Mouse (Mus musculus) thymus, adult 2 months (tissue): ENCODE data around the gene Rock2. TPM values are rescaled to one million over a fixed set of nuclear protein-coding genes. Genes with fewer than 3 reads are reported as not detected.

Experiments used
- DNase-seq: peaks from one replicate; pipeline ENCODE4 v3.0.0; 2021
- H3K27ac ChIP-seq: fragments of 200-500 bp; 2 replicates; pipeline ENCODE4 v1.5.1; 2012; ENCODE audit warnings: low read length, control low read depth; ENCODE audit not compliant: control insufficient read depth, insufficient read depth
- H3K27me3 ChIP-seq: fragments of 200-500 bp; 2 replicates; pipeline ENCODE4 v1.6.1; 2012; ENCODE audit warnings: mild to moderate bottlenecking, low read length, moderate library complexity, mixed read lengths; ENCODE audit not compliant: control insufficient read depth, insufficient read depth
- H3K36me3 ChIP-seq: fragments of 200-500 bp; 2 replicates; pipeline ENCODE4 v1.6.1; 2012; ENCODE audit warnings: mild to moderate bottlenecking, low read length, moderate library complexity; ENCODE audit not compliant: control insufficient read depth, insufficient read depth
- H3K4me1 ChIP-seq: fragments of 200-500 bp; replicated peaks from 2 replicates; pipeline ENCODE4 v1.6.1; 2012; ENCODE audit warnings: low read length; ENCODE audit not compliant: control insufficient read depth, insufficient read depth
- H3K4me3 ChIP-seq: fragments of 200-500 bp; 2 replicates; pipeline ENCODE4 v1.5.1; 2012; ENCODE audit warnings: mild to moderate bottlenecking, low read length, control low read depth, moderate library complexity; ENCODE audit not compliant: control insufficient read depth, insufficient read depth
- CTCF ChIP-seq: fragments of 200-500 bp; IDR thresholded peaks from 2 replicates; pipeline ENCODE4 v1.5.1; 2012; ENCODE audit warnings: mild to moderate bottlenecking, control low read depth, low read length, moderate library complexity, borderline replicate concordance; ENCODE audit not compliant: control insufficient read depth, poor library complexity, insufficient read depth; ENCODE audit errors: extremely low read depth
- POLR2A ChIP-seq: fragments of 200-500 bp; IDR thresholded peaks from 2 replicates; pipeline ENCODE4 v1.6.1; 2012; ENCODE audit warnings: mild to moderate bottlenecking, low read length, control low read depth, moderate library complexity; ENCODE audit not compliant: control insufficient read depth, poor library complexity, insufficient read depth; ENCODE audit errors: extremely low read depth
- WGBS: fragments of 180-500 bp; shearing (Covaris S2); methylation state at CpG from one replicate; pipeline ENCODE4 v1.1.7; 2018; 5-methylcytosine and 5-hydroxymethylcytosine counted together
- polyA plus RNA-seq: library from polyadenylated mRNA; depleted of rRNA; stranded (reverse); fragments of >200 nt; gene quantifications from 2 replicates; pipeline ENCODE4 v1.2.3, GENCODE M21; 2012

The Rock2 gene
- polyA plus RNA-seq, 1 experiment: 5.4 TPM

DNA sequence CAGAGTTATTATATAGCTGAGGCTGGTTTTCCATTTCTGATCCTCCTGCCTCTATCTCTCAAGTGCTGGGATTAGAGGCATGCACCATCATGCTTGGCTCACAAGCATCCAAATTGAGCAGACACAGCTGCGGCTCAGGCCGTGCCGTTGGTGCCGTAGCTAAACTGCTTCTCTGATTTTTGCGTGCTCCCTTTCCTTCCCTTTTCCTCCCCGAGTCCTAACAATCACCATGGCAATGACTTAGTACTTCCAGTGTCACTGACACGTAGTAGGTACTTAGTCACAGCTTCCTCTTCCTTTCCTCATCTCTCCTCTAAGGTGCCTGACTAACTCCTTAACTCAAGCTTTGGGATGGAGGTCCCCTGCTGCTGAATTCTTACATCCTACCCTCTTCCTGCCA is 19.0 kb upstream of the Rock2 start:
- no peak overlapping the region for H3K4me3 ChIP-seq
- DNase-seq: no peak
- no peak for TF ChIP-seq POLR2A
- 41% methylated on average over 7 of the region's 7 CpGs for WGBS
- H3K27me3 ChIP-seq: no peaks in the 10 kb centered on the region
- no peaks in the 10 kb centered on the region for H3K36me3 ChIP-seq
- peaks cover 8% of the 10 kb centered on the region; the same call in 1 of the 2 replicates for H3K4me1 ChIP-seq
- no peak overlapping the region for H3K27ac ChIP-seq

DNA sequence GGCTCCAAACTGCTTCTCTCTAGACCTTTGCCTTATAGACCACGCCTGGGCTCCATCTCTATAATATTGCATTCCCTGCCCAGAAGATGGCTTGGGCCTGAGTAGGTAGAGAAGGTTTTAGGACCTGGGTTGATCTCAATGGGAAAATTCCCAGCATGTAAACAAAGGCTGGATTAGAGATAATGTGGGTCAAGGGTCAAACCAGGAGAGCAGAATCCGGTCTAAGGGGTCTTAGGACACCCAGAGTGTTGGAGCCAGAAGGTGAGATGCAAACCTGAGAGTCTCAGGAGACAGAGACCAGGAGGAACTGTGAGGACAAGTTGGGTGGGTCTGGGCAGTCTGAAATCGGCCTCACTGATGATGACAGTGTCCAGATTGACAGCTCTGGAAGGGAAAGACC is 18.0 kb upstream of the Rock2 start:
- Histone ChIP-seq H3K4me3 (no peak overlapping the region), H3K4me1 (peaks cover 8% of the 10 kb centered on the region; the same call in 1 of the 2 replicates), H3K36me3 (no peaks in the 10 kb centered on the region), H3K27me3 (no peaks in the 10 kb centered on the region), H3K27ac (no peak overlapping the region)
- TF ChIP-seq POLR2A (no peak), CTCF (no peak)
- WGBS: 81% methylated on average over 3 of the region's 3 CpGs
- no peak for DNase-seq

GRCm38 (mm10) chr12:16877141-16877540 is 17.6 kb upstream of the Rock2 start:
- H3K4me3 ChIP-seq: no peak overlapping the region
- no peak overlapping the region for H3K27ac ChIP-seq
- H3K36me3 ChIP-seq: no peaks in the 10 kb centered on the region
- peaks cover 8% of the 10 kb centered on the region; the same call in 1 of the 2 replicates for H3K4me1 ChIP-seq
- 86% methylated on average over 5 of the region's 5 CpGs for WGBS
- no peaks in the 10 kb centered on the region for H3K27me3 ChIP-seq
- TF ChIP-seq CTCF (no peak), POLR2A (no peak)
- DNase-seq: no peak

GRCm38 (mm10) chr12:16877679-16878078 is 17.0 kb upstream of the Rock2 start:
- H3K36me3 ChIP-seq: no peaks in the 10 kb centered on the region
- no peaks in the 10 kb centered on the region for H3K27me3 ChIP-seq
- no peak overlapping the region for H3K4me3 ChIP-seq
- H3K27ac ChIP-seq: no peak overlapping the region
- WGBS: 83% methylated on average over 1 of the region's 1 CpGs
- TF ChIP-seq CTCF (no peak), POLR2A (no peak)
- DNase-seq: no peak
- peaks cover 8% of the 10 kb centered on the region; the same call in 1 of the 2 replicates for H3K4me1 ChIP-seq

- no peak overlapping the region for H3K27ac ChIP-seq
- DNase-seq: no peak
- H3K27me3 ChIP-seq: no peaks in the 10 kb centered on the region
- TF ChIP-seq POLR2A (no peak), CTCF (no peak)
- H3K36me3 ChIP-seq: no peaks in the 10 kb centered on the region
- H3K4me1 ChIP-seq: peaks cover 1% of the 10 kb centered on the region; the same call in 1 of the 2 replicates
- H3K4me3 ChIP-seq: no peak overlapping the region
- 55% methylated on average over 1 of the region's 1 CpGs for WGBS
Observed at GRCm38 (mm10) chr12:16879369-16879768, 15.3 kb upstream of the Rock2 start.

GRCm38 (mm10) chr12:16880077-16880476 is 14.6 kb upstream of the Rock2 start:
- WGBS: 97% methylated on average over 4 of the region's 4 CpGs
- Histone ChIP-seq H3K27me3 (no peaks in the 10 kb centered on the region), H3K4me3 (no peak overlapping the region), H3K36me3 (no peaks in the 10 kb centered on the region), H3K4me1 (no peaks in the 10 kb centered on the region), H3K27ac (no peak overlapping the region)
- no peak for DNase-seq
- TF ChIP-seq POLR2A: no peak
- TF ChIP-seq CTCF: no peak

- 88% methylated on average over 3 of the region's 3 CpGs for WGBS
- no peaks in the 10 kb centered on the region for H3K36me3 ChIP-seq
- TF ChIP-seq POLR2A: no peak
- TF ChIP-seq CTCF: no peak
- no peaks in the 10 kb centered on the region for H3K27me3 ChIP-seq
- no peak for DNase-seq
- no peaks in the 10 kb centered on the region for H3K4me1 ChIP-seq
- no peak overlapping the region for H3K4me3 ChIP-seq
- no peak overlapping the region for H3K27ac ChIP-seq
Observed at GRCm38 (mm10) chr12:16882442-16882841, 12.3 kb upstream of the Rock2 start.
